Mouse (Mus musculus) cerebellum, postnatal 14 days (tissue): ENCODE measurements at regions not wholly inside any gene's neighbourhood (a gene's known extent, or its start where the extent isn't known, plus 50 kb on each side); places are given as distances from the start of the nearest gene placed in this dataset.

Source experiments
- DNase-seq, 2 experiments: peaks; one replicate each; pipeline ENCODE4 v3.0.0; 2021; ENCODE audit warnings: mixed read lengths in 2 of 2

DNA sequence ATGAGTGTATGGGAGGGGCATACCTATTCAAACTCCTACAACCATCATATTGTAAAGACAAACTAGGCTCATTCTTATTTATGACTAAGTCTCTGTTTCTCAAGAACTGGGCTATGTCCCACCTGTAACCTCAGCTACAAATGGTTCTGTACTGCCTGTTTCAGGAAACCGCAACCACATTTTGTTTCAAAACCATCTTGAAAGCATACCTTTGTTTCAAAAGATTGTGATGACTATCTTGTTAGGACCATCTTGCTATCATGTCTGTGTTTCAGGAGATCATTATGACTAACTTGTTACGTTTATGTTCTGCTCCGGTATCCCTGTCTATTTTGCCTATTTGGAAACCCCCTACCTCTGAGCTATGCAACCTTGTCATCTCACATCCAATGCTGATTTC lies 340.2 kb upstream of the Cblb start:
- DNase-seq = no peak

DNA sequence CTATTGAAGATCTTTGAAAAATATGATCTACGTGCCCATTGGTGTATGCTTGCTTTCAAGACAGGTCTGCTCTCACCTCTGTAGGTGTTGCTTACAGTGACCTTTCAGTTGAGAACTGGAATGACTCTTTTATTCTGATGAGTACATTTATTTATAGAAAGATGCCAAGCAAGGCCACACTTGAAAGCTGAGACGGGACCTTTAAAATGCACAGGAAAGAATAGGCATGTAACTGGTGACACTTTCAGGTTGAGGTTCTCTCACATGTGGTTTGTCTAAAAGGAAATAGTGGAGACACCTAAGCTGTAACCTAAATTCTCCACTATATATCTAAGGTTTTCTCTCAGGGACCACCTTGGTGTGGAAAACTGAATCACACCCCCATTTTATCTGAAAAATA lies 326.0 kb upstream of the Cblb start:
- no peak for DNase-seq

DNA sequence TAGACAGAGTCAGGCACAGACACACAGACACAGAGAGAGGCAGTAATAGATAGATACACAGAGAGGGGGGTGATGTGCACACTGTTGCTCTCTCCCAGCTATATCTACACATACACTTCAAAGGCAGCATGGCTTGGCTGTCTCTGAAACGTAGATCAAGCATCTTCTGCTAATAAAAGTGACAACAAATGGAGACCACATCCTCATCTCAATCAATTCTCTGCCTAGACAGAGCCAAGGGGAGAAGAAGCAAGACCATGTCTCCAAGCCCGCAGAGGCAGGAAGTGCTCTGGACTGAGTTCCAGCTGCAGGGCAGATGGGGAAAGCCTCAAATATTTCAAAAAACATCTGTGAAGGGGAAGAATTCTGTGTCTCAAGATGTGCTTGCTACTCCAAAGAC lies 312.3 kb upstream of the Cblb start:
- DNase-seq = no peak

DNA sequence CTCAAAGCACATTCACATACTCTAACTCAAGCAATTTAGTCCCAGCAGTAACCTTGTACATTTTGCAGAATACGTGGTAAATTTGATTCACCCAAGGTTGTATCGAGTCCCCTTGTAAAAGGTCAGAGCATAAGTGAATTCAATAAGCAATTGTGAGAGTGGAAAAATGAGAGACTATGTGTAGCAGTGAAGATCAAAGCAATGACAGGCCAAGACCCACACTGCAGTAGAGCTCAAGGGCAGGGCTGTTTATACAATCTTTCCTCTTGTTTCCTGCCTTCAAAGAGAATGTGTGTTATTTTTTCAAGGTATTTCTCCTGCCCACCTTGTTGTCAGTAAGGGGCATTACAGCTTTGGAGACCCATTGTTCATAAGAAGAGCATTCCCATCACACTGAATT lies 311.4 kb upstream of the Cblb start:
- no peak for DNase-seq

DNA sequence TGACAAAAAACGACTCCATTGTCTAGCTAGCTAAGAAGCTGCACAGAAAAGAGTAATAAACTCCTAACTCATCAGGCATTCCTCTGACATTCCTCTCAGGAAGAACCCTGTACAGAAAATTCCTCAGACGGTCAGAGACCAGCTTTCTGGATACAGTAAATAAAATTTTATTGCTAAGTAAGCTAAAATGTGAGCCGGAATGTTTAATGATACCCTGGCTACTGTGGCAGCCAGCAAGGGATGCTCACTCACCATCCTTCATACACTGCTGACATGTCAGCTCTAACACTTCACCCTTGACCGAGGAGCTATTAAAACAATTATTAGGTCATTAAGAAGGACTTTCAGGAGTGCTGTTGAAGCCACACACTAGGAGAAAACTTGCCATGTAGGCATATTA lies 308.3 kb upstream of the Cblb start:
- no peak for DNase-seq

GRCm38 (mm10) chr16:51741875-51742274 lies 289.1 kb upstream of the Cblb start:
- no peak for DNase-seq

DNA sequence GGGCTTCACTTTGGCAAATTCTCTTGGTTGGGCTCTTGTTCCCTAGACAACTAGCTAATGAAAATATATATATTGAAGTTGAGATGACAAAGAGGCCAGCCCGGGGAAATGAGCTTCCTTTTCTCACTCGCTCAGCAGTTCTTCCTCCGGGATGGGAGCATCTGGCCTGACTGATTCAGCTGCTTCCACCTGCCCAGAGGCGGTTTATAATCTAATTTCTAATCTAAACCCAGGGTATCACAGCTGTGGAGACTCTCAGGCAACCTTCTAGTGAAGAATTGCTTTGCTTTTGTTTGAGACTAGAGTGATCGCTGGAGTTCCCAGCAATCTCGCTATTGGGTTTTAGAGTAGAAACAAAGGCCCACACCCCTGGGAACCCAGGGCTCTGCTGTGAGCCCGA lies 279.1 kb upstream of the Cblb start:
- no peak for DNase-seq

GRCm38 (mm10) chr16:51758361-51759227 lies 272.4 kb upstream of the Cblb start:
- DNase-seq = no peak

GRCm38 (mm10) chr16:51759228-51759647 lies 271.8 kb upstream of the Cblb start:
- DNase-seq = no peak

- DNase-seq = no peak
Observed at GRCm38 (mm10) chr16:51767556-51767955, 263.5 kb upstream of the Cblb start.

- DNase-seq = no peak
Observed at GRCm38 (mm10) chr16:51778920-51779319, 252.1 kb upstream of the Cblb start.

- DNase-seq = no peak
Observed at GRCm38 (mm10) chr16:51795003-51795402, 236.0 kb upstream of the Cblb start.

- no peak for DNase-seq
Observed at GRCm38 (mm10) chr16:51807323-51807722, 223.7 kb upstream of the Cblb start.

DNA sequence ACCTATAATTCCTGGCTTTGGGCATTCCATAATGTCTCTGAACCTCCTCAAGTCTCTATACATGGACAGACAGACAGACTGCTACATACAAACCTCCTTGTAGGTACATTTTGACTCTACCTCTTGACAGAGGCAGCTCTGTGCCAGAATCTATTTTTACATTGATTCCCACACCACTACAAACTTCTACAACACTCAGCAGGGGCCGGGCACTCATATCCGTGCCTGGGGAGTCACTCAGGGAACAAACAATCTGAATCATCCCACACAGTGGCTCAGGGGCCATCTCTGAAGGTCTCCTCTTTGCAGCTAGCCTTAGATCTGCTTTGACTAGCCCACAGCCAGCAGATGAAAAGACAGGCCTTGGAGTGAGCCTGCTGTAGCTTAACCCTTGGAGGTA lies 221.9 kb upstream of the Cblb start:
- DNase-seq = no peak

DNA sequence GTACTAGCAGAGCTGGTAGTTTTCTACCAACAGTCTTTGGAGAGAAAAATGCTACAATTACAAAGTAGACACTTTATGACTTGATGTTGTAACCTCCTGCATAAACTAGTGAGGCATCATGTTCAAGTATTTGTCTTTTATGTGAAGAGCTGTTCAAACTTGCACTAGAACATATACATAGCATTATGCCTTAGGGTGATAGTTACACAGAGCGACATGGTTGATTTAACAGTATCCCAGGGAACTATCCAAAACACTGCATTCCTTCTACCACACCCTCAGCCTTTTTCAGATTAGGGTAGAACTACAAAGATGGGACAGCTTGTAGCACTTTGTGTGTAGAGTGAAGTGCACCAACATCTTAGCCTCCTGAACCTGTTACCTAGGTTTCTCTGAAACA lies 220.0 kb upstream of the Cblb start:
- DNase-seq = no peak

DNA sequence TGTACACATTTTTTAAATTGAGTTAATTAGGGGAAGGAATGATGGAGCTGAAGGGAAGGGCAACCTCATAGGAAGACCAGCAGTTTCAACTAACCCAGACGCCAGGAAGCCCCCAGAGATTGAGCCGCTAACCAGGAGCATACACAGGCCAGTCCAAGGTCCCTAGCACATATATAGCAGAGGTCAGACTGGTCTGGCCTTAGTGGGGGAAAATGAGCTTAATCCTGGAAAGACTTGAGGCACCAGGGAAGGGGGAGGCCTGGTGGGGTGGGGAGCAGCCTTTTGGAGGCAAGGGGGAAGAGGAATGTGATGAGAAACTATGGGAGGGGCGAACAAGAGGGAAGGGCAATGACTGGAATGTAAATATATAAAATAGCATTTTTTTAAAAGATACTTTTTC lies 188.3 kb upstream of the Cblb start:
- DNase-seq = no peak

- peak; percentile 3 to 54 for DNase-seq
Observed at GRCm38 (mm10) chr16:51845539-51845938, 185.5 kb upstream of the Cblb start.

GRCm38 (mm10) chr16:51880711-51881110 lies 150.3 kb upstream of the Cblb start:
- no peak for DNase-seq

GRCm38 (mm10) chr16:51881127-51881526 lies 149.9 kb upstream of the Cblb start:
- DNase-seq = no peak

DNA sequence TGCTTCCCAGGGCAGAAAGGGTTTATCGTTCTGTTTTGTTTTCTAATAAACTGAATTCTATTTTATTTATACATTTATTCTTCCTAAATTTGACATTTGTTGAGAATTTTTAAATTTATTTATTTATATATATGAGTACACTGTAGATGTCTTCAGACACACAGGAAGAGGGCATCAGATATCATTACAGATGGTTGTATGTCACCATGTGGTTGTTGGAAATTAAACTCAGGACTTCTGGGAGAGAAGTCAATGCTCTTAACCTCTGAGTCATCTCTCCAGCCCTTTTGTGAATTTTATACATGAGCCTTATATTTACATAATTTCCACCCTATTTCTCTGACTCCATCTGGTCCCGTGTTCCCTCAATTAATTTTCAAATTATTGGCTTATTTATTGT lies 147.2 kb upstream of the Cblb start:
- no peak for DNase-seq

DNA sequence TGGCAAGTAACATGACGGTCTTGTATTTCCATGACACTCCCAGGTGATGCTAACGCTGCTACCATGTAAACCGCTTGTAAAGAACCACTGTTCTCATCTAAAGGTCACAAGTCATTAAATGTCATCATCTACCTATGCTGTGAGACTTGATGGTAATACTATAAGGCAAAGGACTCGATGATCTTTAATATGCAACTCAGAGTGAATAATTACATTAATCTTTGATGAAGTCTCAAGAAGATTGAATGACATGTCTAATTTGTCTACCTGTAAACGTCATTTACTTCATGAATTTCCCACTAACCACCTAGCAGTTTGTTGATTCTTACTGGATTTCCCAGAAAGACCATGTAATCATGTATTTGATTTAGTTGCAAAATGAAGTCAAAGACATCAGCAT lies 143.5 kb upstream of the Cblb start:
- DNase-seq = no peak

- peak in 1 of 2 experiments; percentile 24 for DNase-seq
Observed at GRCm38 (mm10) chr16:51905588-51905987, 125.4 kb upstream of the Cblb start.

DNA sequence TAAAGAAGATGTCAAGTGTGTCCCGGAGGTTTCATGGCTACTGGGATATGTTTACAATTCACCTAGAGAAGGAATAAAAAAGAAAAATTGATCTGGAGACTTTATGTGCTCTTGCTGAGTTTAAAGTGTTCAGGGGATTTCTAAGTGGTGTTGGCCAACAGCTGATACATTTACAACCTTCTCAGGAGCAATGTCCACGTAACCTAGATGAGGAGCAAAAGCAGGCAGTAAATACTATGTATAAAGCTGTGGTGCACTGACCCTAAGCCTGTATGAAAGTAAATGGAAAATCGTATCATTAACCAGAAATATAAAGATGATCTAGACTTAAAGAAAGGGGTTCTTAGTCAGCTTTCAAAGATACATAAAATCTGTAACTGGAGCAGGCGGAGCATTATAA lies 124.3 kb upstream of the Cblb start:
- DNase-seq = no peak

- DNase-seq = peak; percentile 76 to 89
Observed at GRCm38 (mm10) chr16:51910046-51910445, 121.0 kb upstream of the Cblb start.
